Mouse (Mus musculus) hindbrain, embryonic 11.5 days (tissue): ENCODE measurements around the gene Irf2bp2. TPM values are rescaled to one million over a fixed set of nuclear protein-coding genes. Genes with fewer than 3 reads are reported as not detected.
A peak's percentile ranks its signal among the peaks of the same experiment; 100 is the strongest.
"Not testable (repeated sequence)": the region's sequence is repeated elsewhere in the genome, so short reads cannot be mapped to it uniquely, and the experiment has no call there.

Source experiments
- ATAC-seq: fragments of 200-750 bp; cut with Nextera tagmentation; 2 replicates; pipeline ENCODE4 v1.8.0; 2017; ENCODE audit warnings: mild to moderate bottlenecking, moderate TSS enrichment, moderate library complexity; ENCODE audit not compliant: low FRiP score
- DNase-seq: peaks from one replicate; pipeline ENCODE4 v3.0.0-alpha.2; 2015; ENCODE audit warnings: low spot score
- H3K27ac ChIP-seq: fragments of 300-500 bp; sonication (generic); 2 replicates; pipeline ENCODE4 v1.5.1; 2014; ENCODE audit warnings: mild to moderate bottlenecking, low read depth, low read length
- H3K27me3 ChIP-seq: fragments of 300-500 bp; sonication (generic); 2 replicates; pipeline ENCODE4 v1.6.1; 2014; ENCODE audit warnings: mild to moderate bottlenecking, low read length, moderate library complexity, mixed read lengths; ENCODE audit not compliant: control insufficient read depth, insufficient read depth
- H3K36me3 ChIP-seq: fragments of 300-500 bp; sonication (generic); 2 replicates; pipeline ENCODE4 v1.6.1; 2014; ENCODE audit warnings: mild to moderate bottlenecking, low read length, moderate library complexity, mixed read lengths; ENCODE audit not compliant: control insufficient read depth, insufficient read depth
- H3K4me1 ChIP-seq: fragments of 300-500 bp; sonication (generic); replicated peaks from 2 replicates; pipeline ENCODE4 v1.6.1; 2014; ENCODE audit warnings: low read length, mixed read lengths; ENCODE audit not compliant: control insufficient read depth, insufficient read depth
- H3K4me2 ChIP-seq: fragments of 300-500 bp; sonication (generic); replicated peaks from 2 replicates; pipeline ENCODE4 v1.6.1; 2014; ENCODE audit warnings: mild to moderate bottlenecking, low read depth, low read length
- H3K4me3 ChIP-seq: fragments of 300-500 bp; sonication (generic); 2 replicates; pipeline ENCODE4 v1.5.1; 2014; ENCODE audit warnings: low read depth, low read length
- H3K9ac ChIP-seq: fragments of 300-500 bp; sonication (generic); 2 replicates; pipeline ENCODE4 v1.6.1; 2014; ENCODE audit warnings: low read depth, low read length
- H3K9me3 ChIP-seq: fragments of 300-500 bp; sonication (generic); 2 replicates; pipeline ENCODE4 v1.6.1; 2016; ENCODE audit warnings: low read length; ENCODE audit not compliant: control insufficient read depth
- WGBS: fragments of 180-500 bp; shearing (Covaris S2); extraction: QIAGEN DNeasy Blood & Tissue Kit; methylation state at CpG from one replicate; pipeline ENCODE4 v1.1.7; 2014; 5-methylcytosine and 5-hydroxymethylcytosine counted together
- polyA plus RNA-seq: library from polyadenylated mRNA; unstranded; fragments of >200 nt; fragmentation: Nextera tagmentation; extraction: Ambion mirVana; gene quantifications from 2 replicates; pipeline ENCODE4 v1.2.1, GENCODE M21; 2014

The Irf2bp2 gene
- polyA plus RNA-seq, 1 experiment from 2014 or later: 5.5 TPM

GRCm38 (mm10) chr8:126612739-126613138 lies 19.0 kb upstream of the Irf2bp2 start:
- ATAC-seq: no peak
- no peaks in the 10 kb centered on the region for H3K4me1 ChIP-seq

GRCm38 (mm10) chr8:126610713-126611112 lies 16.9 kb upstream of the Irf2bp2 start:
- H3K4me2 ChIP-seq: no peak overlapping the region
- H3K4me3 ChIP-seq: no peak overlapping the region
- no peak overlapping the region for H3K9ac ChIP-seq
- ATAC-seq (no peak), DNase-seq (no peak)
- peaks cover 2% of the 10 kb centered on the region; the same call in 1 of the 2 replicates for H3K27me3 ChIP-seq
- 4% methylated on average over 3 of the region's 3 CpGs for WGBS
- H3K9me3 ChIP-seq: no peaks in the 10 kb centered on the region
- H3K27ac ChIP-seq: no peak overlapping the region
- H3K36me3 ChIP-seq: no peaks in the 10 kb centered on the region
- no peaks in the 10 kb centered on the region for H3K4me1 ChIP-seq

More at GRCm38 (mm10) chr8:126612739-126613138, 19.0 kb upstream of the Irf2bp2 start:
- Histone ChIP-seq H3K9me3 (no peaks in the 10 kb centered on the region), H3K27me3 (peaks cover 2% of the 10 kb centered on the region; the same call in 1 of the 2 replicates), H3K4me3 (no peak overlapping the region), H3K27ac (no peak overlapping the region), H3K9ac (no peak overlapping the region), H3K4me2 (no peak overlapping the region), H3K36me3 (no peaks in the 10 kb centered on the region)
- 79% methylated on average over 3 of the region's 3 CpGs for WGBS
- no peak for DNase-seq

GRCm38 (mm10) chr8:126609556-126610263 lies 15.9 kb upstream of the Irf2bp2 start:
- 85% methylated on average over 11 of the region's 11 CpGs for WGBS
- H3K9ac ChIP-seq: no peak overlapping the region
- H3K4me2 ChIP-seq: no peak overlapping the region
- no peak for ATAC-seq
- no peak overlapping the region for H3K27ac ChIP-seq
- no peak overlapping the region for H3K4me3 ChIP-seq
- no peaks in the 10 kb centered on the region for H3K4me1 ChIP-seq
- no peak for DNase-seq
- peaks cover 2% of the 10 kb centered on the region; the same call in 1 of the 2 replicates for H3K27me3 ChIP-seq
- no peaks in the 10 kb centered on the region for H3K9me3 ChIP-seq
- no peaks in the 10 kb centered on the region for H3K36me3 ChIP-seq

GRCm38 (mm10) chr8:126603241-126603947 lies 9.6 kb upstream of the Irf2bp2 start:
- no peak overlapping the region for H3K4me2 ChIP-seq
- 34% methylated on average over 8 of the region's 8 CpGs for WGBS
- H3K4me3 ChIP-seq: no peak overlapping the region
- no peaks in the 10 kb centered on the region for H3K27me3 ChIP-seq
- ATAC-seq: no peak
- H3K27ac ChIP-seq: peak overlapping the region; percentile 45; the same call in 1 of the 2 replicates
- H3K4me1 ChIP-seq: peaks cover 8% of the 10 kb centered on the region
- no peak for DNase-seq
- H3K9ac ChIP-seq: no peak overlapping the region
- H3K36me3 ChIP-seq: no peaks in the 10 kb centered on the region
- H3K9me3 ChIP-seq: no peaks in the 10 kb centered on the region

- Histone ChIP-seq H3K27me3 (no peaks in the 10 kb centered on the region), H3K9ac (peak overlapping the region; percentile 19; the same call in 1 of the 2 replicates), H3K9me3 (no peaks in the 10 kb centered on the region), H3K27ac (0 out of 2 replicates have a peak overlapping the region, but pooled peaks have one; percentile 45), H3K36me3 (no peaks in the 10 kb centered on the region), H3K4me3 (no peak overlapping the region), H3K4me1 (peaks cover 8% of the 10 kb centered on the region), H3K4me2 (no peak overlapping the region)
- peak; percentile 49 for ATAC-seq
- DNase-seq: no peak
- 50% methylated on average over 8 of the region's 8 CpGs for WGBS
These were observed 8.9 kb upstream of the Irf2bp2 start for GRCm38 (mm10) chr8:126602641-126603040.

GRCm38 (mm10) chr8:126601325-126601724 lies 7.5 kb upstream of the Irf2bp2 start:
- DNase-seq: no peak
- H3K9ac ChIP-seq: 0 out of 2 replicates have a peak overlapping the region, but pooled peaks have one; percentile 11

GRCm38 (mm10) chr8:126600816-126601243 lies 7.0 kb upstream of the Irf2bp2 start:
- Histone ChIP-seq H3K36me3 (no peaks in the 10 kb centered on the region), H3K4me2 (no peak overlapping the region), H3K27me3 (no peaks in the 10 kb centered on the region), H3K4me3 (no peak overlapping the region), H3K27ac (no peak overlapping the region), H3K9ac (no peak overlapping the region), H3K9me3 (no peaks in the 10 kb centered on the region), H3K4me1 (peaks cover 14% of the 10 kb centered on the region)
- ATAC-seq (0 out of 2 replicates have a peak, but pooled peaks have one; percentile 49), DNase-seq (no peak)
- WGBS: 7% methylated on average over 7 of the region's 7 CpGs

More at GRCm38 (mm10) chr8:126601325-126601724, 7.5 kb upstream of the Irf2bp2 start:
- 18% methylated on average over 5 of the region's 5 CpGs for WGBS
- ATAC-seq: no peak
- H3K4me1 ChIP-seq: peaks cover 12% of the 10 kb centered on the region
- H3K4me2 ChIP-seq: no peak overlapping the region
- H3K4me3 ChIP-seq: no peak overlapping the region
- H3K27me3 ChIP-seq: no peaks in the 10 kb centered on the region
- no peaks in the 10 kb centered on the region for H3K9me3 ChIP-seq
- 0 out of 2 replicates have a peak overlapping the region, but pooled peaks have one; percentile 27 for H3K27ac ChIP-seq
- H3K36me3 ChIP-seq: no peaks in the 10 kb centered on the region

GRCm38 (mm10) chr8:126600388-126600787 lies 6.6 kb upstream of the Irf2bp2 start:
- not testable (repeated sequence) for ATAC-seq, H3K9ac ChIP-seq, H3K9me3 ChIP-seq, H3K4me3 ChIP-seq, H3K27ac ChIP-seq, H3K27me3 ChIP-seq, H3K36me3 ChIP-seq, H3K4me2 ChIP-seq, DNase-seq
- WGBS: 86% methylated on average over 6 of the region's 6 CpGs
- peaks cover 17% of the 10 kb centered on the region for H3K4me1 ChIP-seq
